Mouse (Mus musculus): Measurements from ENCODE around the gene Sema7a. TPM values are rescaled to one million over a fixed set of nuclear protein-coding genes. Genes with fewer than 3 reads are reported as not detected.

The Sema7a gene
- polyA plus RNA-seq, 1 experiment from 2014 or later: 0.35 TPM

- DNase-seq (ENCODE audit: low spot score) (peak; percentile 84), ATAC-seq (ENCODE audit: insufficient number of reproducible peaks, low FRiP score, low TSS enrichment, low read depth) (no peak)
- peaks cover 7% of the 10 kb centered on the region for H3K4me1 ChIP-seq (ENCODE audit: control insufficient read depth, insufficient read depth, low read length)
- no peak overlapping the region for H3K9ac ChIP-seq (ENCODE audit: low read length)
- H3K4me2 ChIP-seq (ENCODE audit: low read depth, severe bottlenecking): no peak overlapping the region
- 35% methylated on average over 5 of the region's 5 CpGs for WGBS
- H3K36me3 ChIP-seq (ENCODE audit: control insufficient read depth, insufficient read depth, low read length): no peaks in the 10 kb centered on the region
- H3K9me3 ChIP-seq (ENCODE audit: control insufficient read depth, low read length): no peaks in the 10 kb centered on the region
- H3K27ac ChIP-seq (replicated peaks; ENCODE audit: low read depth, low read length): no peak overlapping the region
- peaks cover 25% of the 10 kb centered on the region for H3K27me3 ChIP-seq (ENCODE audit: control insufficient read depth, insufficient read depth, low read length)
- H3K4me3 ChIP-seq (ENCODE audit: low read depth, low read length): no peak overlapping the region
Measured at GRCm38 (mm10) chr9:57944572-57944971, 4.7 kb downstream of the Sema7a start.

- ATAC-seq (ENCODE audit: insufficient number of reproducible peaks, low FRiP score, low TSS enrichment, low read depth) (no peak), DNase-seq (ENCODE audit: low spot score) (no peak)
- no peak overlapping the region for H3K4me2 ChIP-seq (ENCODE audit: low read depth, severe bottlenecking)
- H3K27me3 ChIP-seq (ENCODE audit: control insufficient read depth, insufficient read depth, low read length): peaks cover 21% of the 10 kb centered on the region
- WGBS: 78% methylated on average over 8 of the region's 8 CpGs
- no peaks in the 10 kb centered on the region for H3K36me3 ChIP-seq (ENCODE audit: control insufficient read depth, insufficient read depth, low read length)
- no peak overlapping the region for H3K9ac ChIP-seq (ENCODE audit: low read length)
- H3K27ac ChIP-seq (replicated peaks; ENCODE audit: low read depth, low read length): no peak overlapping the region
- no peak overlapping the region for H3K4me3 ChIP-seq (ENCODE audit: low read depth, low read length)
- H3K4me1 ChIP-seq (ENCODE audit: control insufficient read depth, insufficient read depth, low read length): peaks cover 4% of the 10 kb centered on the region
- no peaks in the 10 kb centered on the region for H3K9me3 ChIP-seq (ENCODE audit: control insufficient read depth, low read length)
Measured at GRCm38 (mm10) chr9:57945771-57946616, 6.1 kb downstream of the Sema7a start.

GRCm38 (mm10) chr9:57947381-57948030, 7.6 kb downstream of the Sema7a start:
- 52% methylated on average over 7 of the region's 7 CpGs for WGBS
- Histone ChIP-seq H3K36me3 (ENCODE audit: control insufficient read depth, insufficient read depth, low read length) (no peaks in the 10 kb centered on the region), H3K27me3 (ENCODE audit: control insufficient read depth, insufficient read depth, low read length) (peaks cover 8% of the 10 kb centered on the region; the same call in 1 of the 2 replicates), H3K4me2 (ENCODE audit: low read depth, severe bottlenecking) (no peak overlapping the region), H3K9ac (ENCODE audit: low read length) (no peak overlapping the region), H3K27ac (replicated peaks; ENCODE audit: low read depth, low read length) (no peak overlapping the region), H3K4me1 (ENCODE audit: control insufficient read depth, insufficient read depth, low read length) (peaks cover 8% of the 10 kb centered on the region), H3K4me3 (ENCODE audit: low read depth, low read length) (no peak overlapping the region), H3K9me3 (ENCODE audit: control insufficient read depth, low read length) (no peaks in the 10 kb centered on the region)
- ATAC-seq (ENCODE audit: insufficient number of reproducible peaks, low FRiP score, low TSS enrichment, low read depth): no peak
- no peak for DNase-seq (ENCODE audit: low spot score)

GRCm38 (mm10) chr9:57948333-57948931, 8.5 kb downstream of the Sema7a start:
- H3K4me1 ChIP-seq (ENCODE audit: control insufficient read depth, insufficient read depth, low read length): peaks cover 8% of the 10 kb centered on the region
- DNase-seq (ENCODE audit: low spot score) (no peak), ATAC-seq (ENCODE audit: insufficient number of reproducible peaks, low FRiP score, low TSS enrichment, low read depth) (no peak)
- no peak overlapping the region for H3K4me2 ChIP-seq (ENCODE audit: low read depth, severe bottlenecking)
- no peak overlapping the region for H3K9ac ChIP-seq (ENCODE audit: low read length)
- no peaks in the 10 kb centered on the region; the same call in 1 of the 2 replicates for H3K27me3 ChIP-seq (ENCODE audit: control insufficient read depth, insufficient read depth, low read length)
- H3K9me3 ChIP-seq (ENCODE audit: control insufficient read depth, low read length): no peaks in the 10 kb centered on the region
- H3K4me3 ChIP-seq (ENCODE audit: low read depth, low read length): no peak overlapping the region
- 77% methylated on average over 7 of the region's 7 CpGs for WGBS
- H3K27ac ChIP-seq (replicated peaks; ENCODE audit: low read depth, low read length): no peak overlapping the region
- no peaks in the 10 kb centered on the region for H3K36me3 ChIP-seq (ENCODE audit: control insufficient read depth, insufficient read depth, low read length)

- 87% methylated on average over 8 of the region's 8 CpGs for WGBS
- H3K9ac ChIP-seq (ENCODE audit: low read length): no peak overlapping the region
- peaks cover 8% of the 10 kb centered on the region for H3K4me1 ChIP-seq (ENCODE audit: control insufficient read depth, insufficient read depth, low read length)
- H3K4me2 ChIP-seq (ENCODE audit: low read depth, severe bottlenecking): no peak overlapping the region
- H3K4me3 ChIP-seq (ENCODE audit: low read depth, low read length): no peak overlapping the region
- DNase-seq (ENCODE audit: low spot score): no peak
- no peaks in the 10 kb centered on the region for H3K36me3 ChIP-seq (ENCODE audit: control insufficient read depth, insufficient read depth, low read length)
- no peak for ATAC-seq (ENCODE audit: insufficient number of reproducible peaks, low FRiP score, low TSS enrichment, low read depth)
- H3K27me3 ChIP-seq (ENCODE audit: control insufficient read depth, insufficient read depth, low read length): no peaks in the 10 kb centered on the region
- H3K9me3 ChIP-seq (ENCODE audit: control insufficient read depth, low read length): no peaks in the 10 kb centered on the region
- H3K27ac ChIP-seq (replicated peaks; ENCODE audit: low read depth, low read length): no peak overlapping the region
Measured at GRCm38 (mm10) chr9:57949102-57949704, 9.3 kb downstream of the Sema7a start.

- H3K27me3 ChIP-seq (ENCODE audit: control insufficient read depth, insufficient read depth, low read length): no peaks in the 10 kb centered on the region
- H3K9ac ChIP-seq (ENCODE audit: low read length): no peak overlapping the region
- WGBS: 55% methylated on average over 8 of the region's 8 CpGs
- H3K4me1 ChIP-seq (ENCODE audit: control insufficient read depth, insufficient read depth, low read length): peaks cover 8% of the 10 kb centered on the region
- H3K4me2 ChIP-seq (ENCODE audit: low read depth, severe bottlenecking): no peak overlapping the region
- H3K36me3 ChIP-seq (ENCODE audit: control insufficient read depth, insufficient read depth, low read length): no peaks in the 10 kb centered on the region
- ATAC-seq (ENCODE audit: insufficient number of reproducible peaks, low FRiP score, low TSS enrichment, low read depth) (no peak), DNase-seq (ENCODE audit: low spot score) (no peak)
- H3K27ac ChIP-seq (replicated peaks; ENCODE audit: low read depth, low read length): no peak overlapping the region
- no peak overlapping the region for H3K4me3 ChIP-seq (ENCODE audit: low read depth, low read length)
- no peaks in the 10 kb centered on the region for H3K9me3 ChIP-seq (ENCODE audit: control insufficient read depth, low read length)
Measured at GRCm38 (mm10) chr9:57949879-57950278, 10.0 kb downstream of the Sema7a start.

- ATAC-seq (ENCODE audit: insufficient number of reproducible peaks, low FRiP score, low TSS enrichment, low read depth) (no peak), DNase-seq (ENCODE audit: low spot score) (no peak)
- 60% methylated on average over 9 of the region's 9 CpGs for WGBS
- Histone ChIP-seq H3K9ac (ENCODE audit: low read length) (no peak overlapping the region), H3K4me2 (ENCODE audit: low read depth, severe bottlenecking) (no peak overlapping the region), H3K9me3 (ENCODE audit: control insufficient read depth, low read length) (no peaks in the 10 kb centered on the region), H3K4me3 (ENCODE audit: low read depth, low read length) (no peak overlapping the region), H3K27ac (replicated peaks; ENCODE audit: low read depth, low read length) (no peak overlapping the region), H3K4me1 (ENCODE audit: control insufficient read depth, insufficient read depth, low read length) (peaks cover 8% of the 10 kb centered on the region), H3K27me3 (ENCODE audit: control insufficient read depth, insufficient read depth, low read length) (no peaks in the 10 kb centered on the region), H3K36me3 (ENCODE audit: control insufficient read depth, insufficient read depth, low read length) (no peaks in the 10 kb centered on the region)
Measured at GRCm38 (mm10) chr9:57950519-57950918, 10.6 kb downstream of the Sema7a start.

- 58% methylated on average over 6 of the region's 6 CpGs for WGBS
- Histone ChIP-seq H3K36me3 (ENCODE audit: control insufficient read depth, insufficient read depth, low read length) (no peaks in the 10 kb centered on the region), H3K9me3 (ENCODE audit: control insufficient read depth, low read length) (no peaks in the 10 kb centered on the region), H3K4me1 (ENCODE audit: control insufficient read depth, insufficient read depth, low read length) (peaks cover 8% of the 10 kb centered on the region), H3K27me3 (ENCODE audit: control insufficient read depth, insufficient read depth, low read length) (no peaks in the 10 kb centered on the region), H3K4me3 (ENCODE audit: low read depth, low read length) (no peak overlapping the region), H3K4me2 (ENCODE audit: low read depth, severe bottlenecking) (no peak overlapping the region), H3K9ac (ENCODE audit: low read length) (no peak overlapping the region), H3K27ac (replicated peaks; ENCODE audit: low read depth, low read length) (no peak overlapping the region)
- DNase-seq (ENCODE audit: low spot score) (no peak), ATAC-seq (ENCODE audit: insufficient number of reproducible peaks, low FRiP score, low TSS enrichment, low read depth) (no peak)
Measured at GRCm38 (mm10) chr9:57951993-57952392, 12.1 kb downstream of the Sema7a start.
